Mouse (Mus musculus) kidney, embryonic 16.5 days (tissue): ENCODE data around the gene Cnksr3. TPM values are rescaled to one million over a fixed set of nuclear protein-coding genes. Genes with fewer than 3 reads are reported as not detected.

Experiments
- ATAC-seq: fragments of 200-750 bp; cut with Nextera tagmentation; 2 replicates; pipeline ENCODE4 v1.8.0; 2017; ENCODE audit warnings: moderate TSS enrichment; ENCODE audit not compliant: low FRiP score, low TSS enrichment
- H3K27ac ChIP-seq: fragments of 300-500 bp; sonication (generic); 2 replicates; pipeline ENCODE4 v1.5.1; 2014; ENCODE audit warnings: low read length
- H3K27me3 ChIP-seq: fragments of 300-500 bp; sonication (generic); 2 replicates; pipeline ENCODE4 v1.6.1; 2014; ENCODE audit warnings: low read length, control low read depth, mixed read lengths; ENCODE audit not compliant: insufficient read depth
- H3K36me3 ChIP-seq: fragments of 300-500 bp; sonication (generic); 2 replicates; pipeline ENCODE4 v1.6.1; 2014; ENCODE audit warnings: low read length, control low read depth, mixed read lengths; ENCODE audit not compliant: insufficient read depth
- H3K4me1 ChIP-seq: fragments of 300-500 bp; sonication (generic); 2 replicates; pipeline ENCODE4 v1.6.1; 2014; ENCODE audit warnings: low read length, control low read depth, mixed read lengths; ENCODE audit not compliant: insufficient read depth
- H3K4me2 ChIP-seq: fragments of 300-500 bp; sonication (generic); replicated peaks from 2 replicates; pipeline ENCODE4 v1.6.1; 2014; ENCODE audit warnings: low read depth, low read length
- H3K4me3 ChIP-seq: fragments of 300-500 bp; sonication (generic); 2 replicates; pipeline ENCODE4 v1.5.1; 2014; ENCODE audit warnings: mild to moderate bottlenecking, low read length
- H3K9ac ChIP-seq: fragments of 300-500 bp; sonication (generic); replicated peaks from 2 replicates; pipeline ENCODE4 v1.6.1; 2014; ENCODE audit warnings: low read length
- H3K9me3 ChIP-seq: fragments of 300-500 bp; sonication (generic); 2 replicates; pipeline ENCODE4 v1.6.1; 2016; ENCODE audit warnings: low read length, control low read depth
- WGBS: fragments of 180-500 bp; shearing (Covaris S2); extraction: QIAGEN DNeasy Blood & Tissue Kit; methylation state at CpG from one replicate; pipeline ENCODE4 v1.1.7; 2014; 5-methylcytosine and 5-hydroxymethylcytosine counted together
- polyA plus RNA-seq: library from polyadenylated mRNA; unstranded; fragments of >200 nt; fragmentation: Nextera tagmentation; extraction: Ambion mirVana; gene quantifications from 2 replicates; pipeline ENCODE4 v1.2.1, GENCODE M21; 2015

Cnksr3 gene
- polyA plus RNA-seq, 1 experiment from 2014 or later, result 18.5 TPM

DNA sequence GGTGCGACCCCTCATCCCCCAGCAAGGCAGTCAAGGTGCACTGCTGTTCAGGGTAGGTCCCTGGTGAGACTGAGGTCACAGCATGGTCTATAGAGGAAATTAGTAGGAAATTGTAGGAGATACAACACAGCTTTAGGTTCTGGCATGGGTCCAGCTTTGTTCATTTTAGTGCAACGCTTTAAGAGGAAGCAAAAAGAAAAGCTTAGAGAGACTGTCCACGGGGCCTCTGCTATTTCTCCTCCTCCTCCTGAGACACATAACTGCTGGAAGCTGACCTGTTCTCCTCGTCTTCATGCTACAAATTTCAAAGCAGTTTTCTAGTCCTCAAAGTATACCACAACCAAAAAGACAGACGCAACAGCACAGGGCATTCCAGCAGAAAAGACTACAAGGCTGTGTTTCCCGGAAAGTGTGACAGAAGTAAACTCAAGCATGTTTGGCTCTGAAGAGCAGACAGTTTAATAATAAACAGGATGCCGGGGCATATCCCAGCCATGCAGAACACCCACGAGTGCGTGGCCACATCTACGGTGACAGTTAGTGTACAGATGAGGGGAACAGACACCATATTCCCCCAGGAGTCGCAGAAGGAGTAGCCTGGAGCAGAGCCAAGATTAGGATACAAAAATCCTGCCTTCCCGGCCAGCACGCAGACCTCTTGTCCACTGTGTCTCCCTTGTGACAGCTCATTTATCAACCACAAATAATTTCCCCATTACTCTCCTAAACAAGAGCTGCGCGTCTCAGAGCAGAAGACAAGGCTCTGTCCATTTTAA, 53.6 kb downstream of the Cnksr3 start:
- Histone ChIP-seq H3K4me2 (peak overlapping the region; percentile 41), H3K27me3 (no peaks in the 10 kb centered on the region), H3K9me3 (no peaks in the 10 kb centered on the region), H3K4me1 (peaks cover 46% of the 10 kb centered on the region), H3K27ac (peak overlapping the region; percentile 94), H3K9ac (peak overlapping the region; percentile 29), H3K4me3 (peak overlapping the region; percentile 3), H3K36me3 (peaks cover 13% of the 10 kb centered on the region; the same call in 1 of the 2 replicates)
- peak; percentile 89 for ATAC-seq
- WGBS, result 5% methylated on average over 15 of the region's 15 CpGs

DNA sequence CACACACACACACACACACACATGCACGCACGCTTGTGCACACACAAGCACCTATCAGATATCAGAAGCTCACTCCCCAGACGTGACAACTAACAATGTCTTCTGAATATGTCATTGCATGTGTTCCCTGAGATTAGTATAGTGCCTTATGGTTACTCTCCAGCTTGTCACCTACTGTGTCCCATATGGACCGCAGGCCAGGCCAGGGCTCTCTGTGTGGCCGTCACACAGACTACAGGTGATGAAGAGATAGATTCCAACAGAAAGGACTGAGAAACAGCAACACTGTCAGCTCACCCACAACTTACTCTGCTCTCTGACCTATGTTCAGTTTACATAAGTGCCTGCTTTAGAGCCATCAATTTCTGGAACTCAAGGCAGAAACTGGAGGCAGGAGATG, 57.2 kb downstream of the Cnksr3 start:
- Histone ChIP-seq H3K9ac (no peak overlapping the region), H3K27ac (no peak overlapping the region), H3K4me2 (no peak overlapping the region), H3K9me3 (no peaks in the 10 kb centered on the region), H3K27me3 (no peaks in the 10 kb centered on the region), H3K4me1 (peaks cover 38% of the 10 kb centered on the region), H3K4me3 (no peak overlapping the region), H3K36me3 (peaks cover 14% of the 10 kb centered on the region; the same call in 1 of the 2 replicates)
- WGBS, result 89% methylated on average over 5 of the region's 5 CpGs
- no peak for ATAC-seq

DNA sequence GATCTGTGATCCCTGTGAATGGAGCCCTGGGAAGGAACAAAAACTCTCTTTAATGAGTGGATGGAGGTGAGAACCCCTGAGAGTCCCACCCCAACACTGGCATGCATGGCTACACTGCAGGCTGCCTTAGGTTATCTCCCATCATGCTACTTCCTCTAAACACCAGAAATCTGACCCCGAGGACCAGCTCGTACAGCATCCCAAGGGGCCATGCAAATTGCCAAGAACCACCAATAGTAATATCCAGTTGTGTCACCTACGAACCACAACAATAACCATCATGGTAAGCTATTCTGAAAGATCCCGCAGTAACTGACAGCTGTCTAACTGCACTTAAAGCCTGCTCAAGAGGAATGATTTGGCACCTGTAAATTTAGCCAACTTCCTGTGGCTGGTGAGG, 59.1 kb downstream of the Cnksr3 start:
- H3K9me3 ChIP-seq, result no peaks in the 10 kb centered on the region
- peaks cover 22% of the 10 kb centered on the region; the same call in 1 of the 2 replicates for H3K36me3 ChIP-seq
- no peak for ATAC-seq
- H3K9ac ChIP-seq, result no peak overlapping the region
- no peak overlapping the region for H3K4me3 ChIP-seq
- H3K4me2 ChIP-seq, result no peak overlapping the region
- peaks cover 19% of the 10 kb centered on the region for H3K4me1 ChIP-seq
- no peak overlapping the region for H3K27ac ChIP-seq
- H3K27me3 ChIP-seq, result no peaks in the 10 kb centered on the region
- WGBS, result 73% methylated on average over 4 of the region's 4 CpGs

DNA sequence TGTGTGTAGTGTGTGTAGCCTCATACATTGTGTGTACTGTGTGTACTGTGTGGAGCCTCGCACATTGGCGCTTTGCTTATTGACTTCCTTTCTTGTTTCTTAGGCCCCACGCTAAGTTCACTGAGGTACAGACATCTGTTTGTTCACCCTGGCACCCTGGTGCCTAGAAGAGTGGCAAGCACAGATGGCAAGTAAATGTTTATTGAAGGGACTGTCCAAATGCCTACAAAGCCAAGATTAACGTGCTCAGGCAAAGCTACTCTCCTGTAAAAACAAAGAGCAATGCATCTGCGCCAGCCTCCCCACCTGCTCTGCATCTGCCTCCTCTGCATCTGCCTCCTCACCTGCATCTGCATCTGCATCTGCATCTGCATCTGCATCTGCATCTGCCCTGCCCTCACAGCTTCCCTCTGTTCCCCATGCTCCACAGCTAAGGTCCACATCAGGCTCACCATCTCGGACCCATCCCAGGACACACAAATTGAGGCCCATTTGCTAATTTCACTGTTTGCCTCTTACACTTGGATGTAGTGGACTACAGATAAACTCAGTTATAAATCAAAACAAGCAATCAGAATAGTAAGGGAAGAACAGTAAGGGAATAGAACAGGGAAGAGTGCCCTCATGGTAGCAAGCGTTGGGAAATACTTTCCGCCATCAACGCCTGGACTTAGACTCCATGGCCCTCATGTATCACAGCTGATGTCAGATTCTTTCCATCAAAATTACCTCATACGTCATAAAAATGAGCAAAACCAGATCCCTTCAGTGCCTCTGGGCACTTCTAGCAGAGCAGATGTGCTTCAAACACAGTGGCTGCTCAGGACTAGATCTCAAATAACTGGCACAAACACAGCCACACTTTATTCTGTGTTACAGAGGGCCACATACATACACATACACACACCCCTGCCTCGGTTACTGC, 62.1 kb downstream of the Cnksr3 start:
- 87% methylated on average over 11 of the region's 11 CpGs for WGBS
- no peak overlapping the region for H3K4me3 ChIP-seq

DNA sequence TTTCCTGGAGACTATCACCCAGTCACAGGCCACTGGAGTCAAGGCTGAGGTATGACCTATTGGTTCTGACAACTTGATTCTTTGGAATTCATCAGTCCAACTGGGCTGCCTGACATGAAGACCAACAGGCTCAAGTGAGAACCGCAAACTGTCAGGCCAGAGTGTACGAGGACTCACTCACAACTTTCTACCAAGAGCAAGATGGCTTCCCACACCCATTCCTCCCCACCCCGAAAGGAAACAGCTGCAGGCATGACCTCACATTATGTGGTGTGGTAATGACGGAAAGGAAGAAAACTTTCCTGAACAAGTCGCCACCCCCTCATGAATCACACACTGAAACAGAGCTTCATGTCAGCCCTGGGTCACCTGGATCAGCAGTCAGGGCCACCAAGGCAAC, 66.4 kb downstream of the Cnksr3 start:
- no peak for ATAC-seq
- Histone ChIP-seq H3K27ac (no peak overlapping the region), H3K4me2 (no peak overlapping the region), H3K4me3 (no peak overlapping the region), H3K27me3 (no peaks in the 10 kb centered on the region), H3K9me3 (no peaks in the 10 kb centered on the region), H3K4me1 (peaks cover 21% of the 10 kb centered on the region), H3K9ac (no peak overlapping the region), H3K36me3 (0 out of 2 replicates have a peak, but pooled peaks cover 16% of the 10 kb centered on the region)
- 52% methylated on average over 5 of the region's 5 CpGs for WGBS

More for the DNA sequence above, 62.1 kb downstream of the Cnksr3 start:
- Histone ChIP-seq H3K27ac (no peak overlapping the region), H3K4me2 (no peak overlapping the region), H3K27me3 (no peaks in the 10 kb centered on the region), H3K9ac (no peak overlapping the region), H3K4me1 (peaks cover 13% of the 10 kb centered on the region; the same call in 1 of the 2 replicates), H3K9me3 (no peaks in the 10 kb centered on the region), H3K36me3 (peaks cover 22% of the 10 kb centered on the region; the same call in 1 of the 2 replicates)
- ATAC-seq, result no peak

DNA sequence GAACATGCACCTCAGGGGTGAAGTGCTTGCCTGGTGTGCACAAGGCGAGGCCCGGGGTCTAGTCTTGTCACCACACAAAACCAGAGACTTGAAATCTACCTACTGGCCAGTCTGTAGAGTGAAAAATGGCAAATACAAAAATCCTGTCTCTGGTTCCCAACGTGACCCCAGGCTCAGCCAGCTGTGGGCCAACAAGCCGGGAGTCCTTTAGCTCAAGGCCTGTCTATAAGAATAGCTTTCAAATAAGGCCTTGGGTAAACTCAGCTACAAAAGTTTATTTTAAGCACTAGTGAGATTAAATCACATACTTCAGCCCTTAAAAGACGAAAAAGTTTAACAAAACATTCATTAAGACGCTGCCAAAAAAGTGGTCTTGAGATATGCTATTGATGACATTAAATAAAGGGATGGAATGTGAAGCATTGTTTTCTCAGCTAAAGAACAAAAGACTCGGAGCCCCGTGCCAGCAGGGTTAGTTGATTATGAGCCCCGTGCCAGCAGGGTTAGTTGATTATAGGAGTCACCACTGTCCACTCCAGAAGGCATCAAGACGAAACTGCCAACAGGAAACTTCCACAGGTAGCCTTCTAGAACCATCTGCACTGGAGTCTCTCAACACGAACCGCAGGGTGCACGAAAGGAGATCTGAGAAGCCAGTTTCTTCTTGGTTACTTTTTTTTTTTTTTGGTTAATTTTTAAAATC, 67.8 kb downstream of the Cnksr3 start:
- Histone ChIP-seq H3K27me3 (no peaks in the 10 kb centered on the region), H3K9ac (no peak overlapping the region), H3K4me1 (peaks cover 34% of the 10 kb centered on the region), H3K4me2 (no peak overlapping the region), H3K36me3 (peaks cover 21% of the 10 kb centered on the region; the same call in 1 of the 2 replicates), H3K9me3 (no peaks in the 10 kb centered on the region), H3K4me3 (no peak overlapping the region), H3K27ac (peak overlapping the region; percentile 68)
- ATAC-seq, result no peak
- WGBS, result 63% methylated on average over 13 of the region's 13 CpGs

DNA sequence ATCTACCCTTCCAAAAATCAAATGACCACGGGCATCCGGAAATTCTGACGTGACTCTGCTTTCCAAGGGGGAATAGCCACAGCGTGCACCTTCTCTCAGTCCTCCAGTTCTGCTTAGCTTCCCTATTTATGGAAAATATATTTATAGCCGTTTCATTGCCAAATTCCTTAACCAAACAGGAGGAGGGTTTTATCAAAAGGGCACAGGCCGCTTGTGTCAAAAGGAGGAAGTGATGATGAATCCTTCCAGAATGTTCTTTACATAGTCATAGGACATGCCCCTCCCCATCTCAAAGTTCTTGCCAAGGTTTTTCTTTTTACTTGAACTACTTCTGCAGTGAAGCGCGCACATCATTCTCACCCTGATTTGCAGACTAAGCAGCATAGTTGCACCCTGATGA, 69.8 kb downstream of the Cnksr3 start:
- WGBS, result 71% methylated on average over 8 of the region's 8 CpGs
- no peak overlapping the region for H3K4me3 ChIP-seq
- peaks cover 18% of the 10 kb centered on the region; the same call in 1 of the 2 replicates for H3K36me3 ChIP-seq
- H3K27me3 ChIP-seq, result no peaks in the 10 kb centered on the region
- no peak overlapping the region for H3K9ac ChIP-seq
- no peak for ATAC-seq
- H3K4me2 ChIP-seq, result no peak overlapping the region
- peaks cover 40% of the 10 kb centered on the region for H3K4me1 ChIP-seq
- H3K27ac ChIP-seq, result peak overlapping the region; percentile 46; the same call in 1 of the 2 replicates
- no peaks in the 10 kb centered on the region for H3K9me3 ChIP-seq

DNA sequence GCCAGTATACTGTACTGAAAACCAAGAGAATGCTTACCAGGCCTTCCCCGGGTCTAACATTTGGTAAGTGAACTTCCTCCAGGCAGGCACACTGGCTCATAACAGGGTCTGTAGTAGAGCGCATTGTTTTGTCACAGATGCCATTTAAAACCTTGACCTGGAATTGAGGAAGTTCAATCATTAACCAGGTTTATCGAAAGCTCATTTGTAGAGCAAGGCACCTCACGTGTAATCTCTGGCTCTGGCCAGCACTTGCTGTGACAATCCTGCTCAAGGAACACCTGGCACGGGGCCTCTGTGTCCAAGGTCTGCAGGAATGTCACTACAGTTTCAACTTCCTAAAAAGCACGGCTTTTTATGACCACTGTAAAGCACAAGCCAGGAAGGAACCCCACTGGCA, 71.8 kb downstream of the Cnksr3 start:
- no peak overlapping the region for H3K4me2 ChIP-seq
- peak overlapping the region; percentile 61 for H3K27ac ChIP-seq
- 46% methylated on average over 6 of the region's 6 CpGs for WGBS
- no peak overlapping the region for H3K4me3 ChIP-seq
- ATAC-seq, result peak; percentile 63
- H3K4me1 ChIP-seq, result peaks cover 37% of the 10 kb centered on the region
- no peaks in the 10 kb centered on the region for H3K9me3 ChIP-seq
- H3K9ac ChIP-seq, result no peak overlapping the region
- H3K27me3 ChIP-seq, result no peaks in the 10 kb centered on the region
- peaks cover 18% of the 10 kb centered on the region; the same call in 1 of the 2 replicates for H3K36me3 ChIP-seq

DNA sequence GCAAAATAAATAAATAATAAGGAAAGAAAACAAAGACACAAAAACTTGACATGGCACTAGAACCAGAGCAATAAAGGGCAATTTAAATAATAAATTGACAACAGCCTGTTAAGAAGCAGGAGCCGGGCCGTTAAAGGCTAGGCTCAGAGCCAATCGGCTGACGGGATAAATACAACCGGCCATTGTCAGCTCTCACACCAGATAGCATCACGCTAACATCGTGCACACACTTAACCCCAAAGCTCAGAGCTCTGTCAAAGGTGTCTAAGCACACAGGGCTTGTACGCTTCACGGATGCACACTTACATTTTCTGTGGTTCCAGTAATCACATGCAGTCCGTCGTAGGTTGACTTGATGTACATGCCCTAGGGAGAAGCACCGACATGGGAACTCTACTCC, 74.0 kb downstream of the Cnksr3 start:
- 57% methylated on average over 12 of the region's 12 CpGs for WGBS

More for the DNA sequence above, 74.0 kb downstream of the Cnksr3 start:
- Histone ChIP-seq H3K9me3 (no peaks in the 10 kb centered on the region), H3K4me3 (no peak overlapping the region), H3K9ac (no peak overlapping the region), H3K4me2 (no peak overlapping the region), H3K27me3 (no peaks in the 10 kb centered on the region), H3K36me3 (peaks cover 33% of the 10 kb centered on the region), H3K27ac (no peak overlapping the region), H3K4me1 (peaks cover 27% of the 10 kb centered on the region)
- peak; percentile 36; the same call in 1 of the 2 replicates for ATAC-seq
